Mouse (Mus musculus) MEL (cell line): ENCODE measurements around the gene Golga4.

ENCODE experiments used
- CTCF ChIP-seq, 3 experiments: IDR thresholded peaks in 2 of 3; conservative IDR thresholded peaks in 1 of 3; 2 replicates each; pipeline ENCODE4 v1.5.1; 2011 to 2012; ENCODE audit warnings: low read length in 3 of 3, low read depth in 2 of 3, mild to moderate bottlenecking in 2 of 3, improper control_type of control experiment in 1 of 3, inconsistent platforms in 1 of 3, mixed read lengths in 1 of 3, moderate library complexity in 1 of 3; ENCODE audit not compliant: control insufficient read depth in 1 of 3, insufficient read depth in 1 of 3, poor library complexity in 1 of 3, severe bottlenecking in 1 of 3
- MEF2A ChIP-seq: IDR thresholded peaks from 2 replicates; pipeline ENCODE4 v1.6.1; 2014; ENCODE audit warnings: low read depth, mild to moderate bottlenecking, inconsistent platforms, low read length, improper control_type of control experiment; ENCODE audit not compliant: poor library complexity, insufficient replicate concordance, severe bottlenecking; ENCODE audit errors: extremely low read depth

GRCm38 (mm10) chr9:118507552-118507951 lies 1.5 kb downstream of the Golga4 start:
- TF ChIP-seq MEF2A (no peak), CTCF (IDR thresholded peaks at IDR 0.05 in 2 of 3, conservative IDR thresholded peaks at IDR 0.05 in 1 of 3; ENCODE audit: control insufficient read depth in 1 of 3, insufficient read depth in 1 of 3, low read depth in 2 of 3, low read length in 3 of 3, poor library complexity in 1 of 3, severe bottlenecking in 1 of 3) (no peak)
